Mouse (Mus musculus) kidney, embryonic 16.5 days (tissue): ENCODE results near the gene Scp2. TPM values are rescaled to one million over a fixed set of nuclear protein-coding genes. Genes with fewer than 3 reads are reported as not detected.
"Not testable (repeated sequence)": the region's sequence is repeated elsewhere in the genome, so short reads cannot be mapped to it uniquely, and the experiment has no call there.

Experiments used
- ATAC-seq: fragments of 200-750 bp; cut with Nextera tagmentation; 2 replicates; pipeline ENCODE4 v1.8.0; 2017; ENCODE audit warnings: moderate TSS enrichment; ENCODE audit not compliant: low FRiP score, low TSS enrichment
- H3K27ac ChIP-seq: fragments of 300-500 bp; sonication (generic); 2 replicates; pipeline ENCODE4 v1.5.1; 2014; ENCODE audit warnings: low read length
- H3K27me3 ChIP-seq: fragments of 300-500 bp; sonication (generic); 2 replicates; pipeline ENCODE4 v1.6.1; 2014; ENCODE audit warnings: low read length, control low read depth, mixed read lengths; ENCODE audit not compliant: insufficient read depth
- H3K36me3 ChIP-seq: fragments of 300-500 bp; sonication (generic); 2 replicates; pipeline ENCODE4 v1.6.1; 2014; ENCODE audit warnings: low read length, control low read depth, mixed read lengths; ENCODE audit not compliant: insufficient read depth
- H3K4me1 ChIP-seq: fragments of 300-500 bp; sonication (generic); 2 replicates; pipeline ENCODE4 v1.6.1; 2014; ENCODE audit warnings: low read length, control low read depth, mixed read lengths; ENCODE audit not compliant: insufficient read depth
- H3K4me2 ChIP-seq: fragments of 300-500 bp; sonication (generic); replicated peaks from 2 replicates; pipeline ENCODE4 v1.6.1; 2014; ENCODE audit warnings: low read depth, low read length
- H3K4me3 ChIP-seq: fragments of 300-500 bp; sonication (generic); 2 replicates; pipeline ENCODE4 v1.5.1; 2014; ENCODE audit warnings: mild to moderate bottlenecking, low read length
- H3K9ac ChIP-seq: fragments of 300-500 bp; sonication (generic); replicated peaks from 2 replicates; pipeline ENCODE4 v1.6.1; 2014; ENCODE audit warnings: low read length
- H3K9me3 ChIP-seq: fragments of 300-500 bp; sonication (generic); 2 replicates; pipeline ENCODE4 v1.6.1; 2016; ENCODE audit warnings: low read length, control low read depth
- WGBS: fragments of 180-500 bp; shearing (Covaris S2); extraction: QIAGEN DNeasy Blood & Tissue Kit; methylation state at CpG from one replicate; pipeline ENCODE4 v1.1.7; 2014; 5-methylcytosine and 5-hydroxymethylcytosine counted together
- polyA plus RNA-seq: library from polyadenylated mRNA; unstranded; fragments of >200 nt; fragmentation: Nextera tagmentation; extraction: Ambion mirVana; gene quantifications from 2 replicates; pipeline ENCODE4 v1.2.1, GENCODE M21; 2015

Scp2 gene
- polyA plus RNA-seq = 264 and 288 TPM in 2 replicates

- 81% methylated on average over 1 of the region's 1 CpGs for WGBS
- H3K4me1 ChIP-seq = no peaks in the 10 kb centered on the region
- ATAC-seq = peak; percentile 83
- H3K4me2 ChIP-seq = peak within 1 kb of the TSS; percentile 24
- H3K9ac ChIP-seq = 0 out of 2 replicates have a peak within 1 kb of the TSS, but pooled peaks have one; percentile 20
- H3K36me3 ChIP-seq = no peaks in the 10 kb centered on the region
- peak within 1 kb of the TSS; percentile 82 for H3K27ac ChIP-seq
- H3K27me3 ChIP-seq = no peaks in the 10 kb centered on the region
- peaks cover 6% of the 10 kb centered on the region; the same call in 1 of the 2 replicates for H3K9me3 ChIP-seq
- H3K4me3 ChIP-seq = peak within 1 kb of the TSS; percentile 28
Observed at GRCm38 (mm10) chr4:108144880-108145279, at the start of gene Scp2. Gene Scp2, minus strand, starts transcription at chr4:108144998.

- Histone ChIP-seq H3K4me3 (no peak overlapping the region), H3K9me3 (no peaks in the 10 kb centered on the region), H3K4me1 (0 out of 2 replicates have a peak, but pooled peaks cover 3% of the 10 kb centered on the region), H3K4me2 (no peak overlapping the region), H3K27me3 (no peaks in the 10 kb centered on the region), H3K27ac (no peak overlapping the region), H3K9ac (no peak overlapping the region), H3K36me3 (no peaks in the 10 kb centered on the region)
- ATAC-seq = no peak
- WGBS = 77% methylated on average over 2 of the region's 2 CpGs
Observed at GRCm38 (mm10) chr4:108192821-108193323, 48.1 kb upstream of the Scp2 start.

GRCm38 (mm10) chr4:108182278-108182677 lies 37.5 kb upstream of the Scp2 start:
- H3K4me3 ChIP-seq = no peak overlapping the region
- WGBS = 58% methylated on average over 1 of the region's 1 CpGs
- H3K27ac ChIP-seq = no peak overlapping the region
- no peak overlapping the region for H3K4me2 ChIP-seq
- no peak for ATAC-seq
- H3K9ac ChIP-seq = no peak overlapping the region
- no peaks in the 10 kb centered on the region for H3K4me1 ChIP-seq
- H3K9me3 ChIP-seq = no peaks in the 10 kb centered on the region
- H3K27me3 ChIP-seq = no peaks in the 10 kb centered on the region
- no peaks in the 10 kb centered on the region for H3K36me3 ChIP-seq

GRCm38 (mm10) chr4:108168056-108168455 lies 23.3 kb upstream of the Scp2 start:
- no peak overlapping the region for H3K9ac ChIP-seq
- no peak for ATAC-seq
- H3K36me3 ChIP-seq = peaks cover 7% of the 10 kb centered on the region; the same call in 1 of the 2 replicates
- 75% methylated on average over 6 of the region's 6 CpGs for WGBS
- no peak overlapping the region for H3K4me3 ChIP-seq
- H3K4me2 ChIP-seq = no peak overlapping the region
- H3K27me3 ChIP-seq = no peaks in the 10 kb centered on the region
- 0 out of 2 replicates have a peak, but pooled peaks cover 4% of the 10 kb centered on the region for H3K4me1 ChIP-seq
- H3K27ac ChIP-seq = no peak overlapping the region
- H3K9me3 ChIP-seq = no peaks in the 10 kb centered on the region

GRCm38 (mm10) chr4:108166874-108167273 lies 22.1 kb upstream of the Scp2 start:
- WGBS = 85% methylated on average over 4 of the region's 4 CpGs
- no peak for ATAC-seq
- H3K4me3 ChIP-seq = no peak overlapping the region

GRCm38 (mm10) chr4:108165152-108165895 lies 20.5 kb upstream of the Scp2 start, which contains the start of gene Echdc2:
Gene Echdc2, plus strand, starts transcription at chr4:108165437.
- ATAC-seq = peak; percentile 88
- WGBS = 1% methylated on average over 43 of the region's 43 CpGs

More at GRCm38 (mm10) chr4:108166874-108167273, 22.1 kb upstream of the Scp2 start:
- Histone ChIP-seq H3K27me3 (no peaks in the 10 kb centered on the region), H3K4me1 (0 out of 2 replicates have a peak, but pooled peaks cover 4% of the 10 kb centered on the region), H3K4me2 (no peak overlapping the region), H3K27ac (no peak overlapping the region), H3K36me3 (peaks cover 7% of the 10 kb centered on the region; the same call in 1 of the 2 replicates), H3K9ac (no peak overlapping the region), H3K9me3 (no peaks in the 10 kb centered on the region)

GRCm38 (mm10) chr4:108163291-108163690 lies 18.5 kb upstream of the Scp2 start:
- Histone ChIP-seq H3K4me2 (no peak overlapping the region), H3K27me3 (no peaks in the 10 kb centered on the region), H3K4me1 (0 out of 2 replicates have a peak, but pooled peaks cover 4% of the 10 kb centered on the region), H3K27ac (no peak overlapping the region), H3K4me3 (no peak overlapping the region), H3K9ac (no peak overlapping the region), H3K36me3 (no peaks in the 10 kb centered on the region), H3K9me3 (no peaks in the 10 kb centered on the region)
- ATAC-seq = no peak
- 84% methylated on average over 3 of the region's 3 CpGs for WGBS

More at GRCm38 (mm10) chr4:108165152-108165895, 20.5 kb upstream of the Scp2 start, which contains the start of gene Echdc2:
- 0 out of 2 replicates have a peak, but pooled peaks cover 4% of the 10 kb centered on the region for H3K4me1 ChIP-seq
- peak within 1 kb of the TSS; percentile 74 for H3K9ac ChIP-seq
- no peaks in the 10 kb centered on the region for H3K27me3 ChIP-seq
- peak within 1 kb of the TSS; percentile 76 for H3K4me3 ChIP-seq
- no peaks in the 10 kb centered on the region for H3K9me3 ChIP-seq
- H3K36me3 ChIP-seq = no peaks in the 10 kb centered on the region
- no peak within 1 kb of the TSS for H3K27ac ChIP-seq
- H3K4me2 ChIP-seq = peak within 1 kb of the TSS; percentile 85

GRCm38 (mm10) chr4:108161936-108162335 lies 17.1 kb upstream of the Scp2 start:
- H3K27me3 ChIP-seq = no peaks in the 10 kb centered on the region
- H3K9me3 ChIP-seq = 0 out of 2 replicates have a peak, but pooled peaks cover under 1% of the 10 kb centered on the region
- 0 out of 2 replicates have a peak, but pooled peaks cover 4% of the 10 kb centered on the region for H3K4me1 ChIP-seq
- H3K9ac ChIP-seq = no peak overlapping the region
- no peak overlapping the region for H3K27ac ChIP-seq
- 90% methylated on average over 8 of the region's 8 CpGs for WGBS
- no peak overlapping the region for H3K4me3 ChIP-seq
- no peak for ATAC-seq
- no peak overlapping the region for H3K4me2 ChIP-seq
- no peaks in the 10 kb centered on the region for H3K36me3 ChIP-seq

- ATAC-seq, H3K4me1 ChIP-seq: not testable (repeated sequence)
- H3K9me3 ChIP-seq = peaks cover 10% of the 10 kb centered on the region
Observed at GRCm38 (mm10) chr4:108155141-108155540, 10.3 kb upstream of the Scp2 start.

More at GRCm38 (mm10) chr4:108155141-108155540, 10.3 kb upstream of the Scp2 start:
- H3K4me3 ChIP-seq, H3K27ac ChIP-seq, H3K27me3 ChIP-seq, H3K4me2 ChIP-seq, H3K9ac ChIP-seq, H3K36me3 ChIP-seq: not testable (repeated sequence)
- 81% methylated on average over 1 of the region's 1 CpGs for WGBS
